Mouse (Mus musculus) hindbrain, embryonic 14.5 days (tissue): ENCODE results near the gene Bex6. TPM values are rescaled to one million over a fixed set of nuclear protein-coding genes. Genes with fewer than 3 reads are reported as not detected.

Experiments
- ATAC-seq: fragments of 200-750 bp; cut with Nextera tagmentation; 2 replicates; pipeline ENCODE4 v1.8.0; 2017; ENCODE audit warnings: moderate number of reproducible peaks, mild to moderate bottlenecking, moderate TSS enrichment, moderate library complexity; ENCODE audit not compliant: low FRiP score
- DNase-seq: peaks from one replicate; pipeline ENCODE4 v3.0.0-alpha.2; 2015; ENCODE audit warnings: low spot score
- H3K27ac ChIP-seq: fragments of 300-500 bp; sonication (generic); 2 replicates; pipeline ENCODE4 v1.5.1; 2014; ENCODE audit warnings: mild to moderate bottlenecking, moderate library complexity
- H3K27me3 ChIP-seq: fragments of 300-500 bp; sonication (generic); 2 replicates; pipeline ENCODE4 v1.6.1; 2014; ENCODE audit warnings: mild to moderate bottlenecking, low read length, mixed read lengths; ENCODE audit not compliant: control insufficient read depth, insufficient read depth
- H3K36me3 ChIP-seq: fragments of 300-500 bp; sonication (generic); replicated peaks from 2 replicates; pipeline ENCODE4 v1.6.1; 2014; ENCODE audit not compliant: control insufficient read depth, insufficient read depth
- H3K4me1 ChIP-seq: fragments of 300-500 bp; sonication (generic); replicated peaks from 2 replicates; pipeline ENCODE4 v1.6.1; 2014; ENCODE audit warnings: antibody characterized with exemption, low read length, mixed read lengths; ENCODE audit not compliant: control insufficient read depth, insufficient read depth
- H3K4me2 ChIP-seq: fragments of 300-500 bp; sonication (generic); replicated peaks from 2 replicates; pipeline ENCODE4 v1.6.1; 2014; ENCODE audit warnings: mild to moderate bottlenecking, moderate library complexity
- H3K4me3 ChIP-seq: fragments of 300-500 bp; sonication (generic); replicated peaks from 2 replicates; pipeline ENCODE4 v1.5.1; 2014; ENCODE audit warnings: mild to moderate bottlenecking, low read length
- H3K9ac ChIP-seq: fragments of 300-500 bp; sonication (generic); 2 replicates; pipeline ENCODE4 v1.6.1; 2014
- H3K9me3 ChIP-seq: fragments of 300-500 bp; sonication (generic); 2 replicates; pipeline ENCODE4 v1.6.1; 2016; ENCODE audit warnings: low read length; ENCODE audit not compliant: control insufficient read depth
- WGBS: fragments of 180-500 bp; shearing (Covaris S2); extraction: QIAGEN DNeasy Blood & Tissue Kit; methylation state at CpG from one replicate; pipeline ENCODE4 v1.1.7; 2014; 5-methylcytosine and 5-hydroxymethylcytosine counted together
- polyA plus RNA-seq: library from polyadenylated mRNA; unstranded; fragments of >200 nt; fragmentation: Nextera tagmentation; extraction: Ambion mirVana; gene quantifications from 2 replicates; pipeline ENCODE4 v1.2.1, GENCODE M21; 2014

Bex6 gene
- polyA plus RNA-seq, 1 experiment from 2014 or later, result not detected

GRCm38 (mm10) chr16:32154437-32154836 is 25.2 kb upstream of the Bex6 start:
- H3K36me3 ChIP-seq, result no peaks in the 10 kb centered on the region

DNA sequence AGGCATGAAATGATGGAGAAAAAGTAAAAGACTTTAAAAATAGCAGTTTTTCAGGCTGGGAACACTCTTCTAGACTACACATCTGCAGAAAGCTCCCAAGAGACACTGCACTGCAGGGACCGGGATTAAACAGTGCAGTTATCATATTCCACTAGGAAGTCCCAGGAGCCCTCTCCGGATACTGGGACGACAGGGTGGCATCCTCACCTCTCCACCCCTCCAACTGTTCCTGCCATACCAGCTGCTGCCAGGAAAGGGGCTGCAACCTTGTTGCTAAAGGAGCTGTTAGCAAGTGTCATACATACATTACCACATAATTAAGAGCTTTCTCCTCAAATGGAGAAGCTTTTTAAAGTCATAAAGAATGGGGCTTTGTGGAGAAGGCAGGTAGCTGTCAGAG is 22.9 kb upstream of the Bex6 start:
- H3K36me3 ChIP-seq, result no peaks in the 10 kb centered on the region
- WGBS, result 55% methylated on average over 3 of the region's 3 CpGs
- ATAC-seq, result no peak
- H3K27me3 ChIP-seq, result no peaks in the 10 kb centered on the region
- H3K9ac ChIP-seq, result no peak overlapping the region
- H3K9me3 ChIP-seq, result no peaks in the 10 kb centered on the region
- 0 out of 2 replicates have a peak, but pooled peaks cover 5% of the 10 kb centered on the region for H3K4me1 ChIP-seq
- H3K27ac ChIP-seq, result no peak overlapping the region
- no peak overlapping the region for H3K4me2 ChIP-seq
- no peak for DNase-seq
- no peak overlapping the region for H3K4me3 ChIP-seq

More at GRCm38 (mm10) chr16:32154437-32154836, 25.2 kb upstream of the Bex6 start:
- no peaks in the 10 kb centered on the region for H3K27me3 ChIP-seq
- ATAC-seq, result no peak
- 0 out of 2 replicates have a peak, but pooled peaks cover 5% of the 10 kb centered on the region for H3K4me1 ChIP-seq
- 70% methylated on average over 13 of the region's 13 CpGs for WGBS
- no peak overlapping the region for H3K27ac ChIP-seq
- DNase-seq, result no peak
- no peak overlapping the region for H3K4me3 ChIP-seq
- H3K9me3 ChIP-seq, result no peaks in the 10 kb centered on the region
- H3K9ac ChIP-seq, result no peak overlapping the region
- 0 out of 2 replicates have a peak overlapping the region, but pooled peaks have one; percentile 2 for H3K4me2 ChIP-seq

GRCm38 (mm10) chr16:32157369-32157768 is 22.3 kb upstream of the Bex6 start:
- H3K9me3 ChIP-seq, result no peaks in the 10 kb centered on the region
- H3K36me3 ChIP-seq, result no peaks in the 10 kb centered on the region
- H3K27ac ChIP-seq, result no peak overlapping the region
- H3K4me2 ChIP-seq, result no peak overlapping the region
- ATAC-seq (no peak), DNase-seq (no peak)
- H3K4me3 ChIP-seq, result no peak overlapping the region
- 97% methylated on average over 2 of the region's 2 CpGs for WGBS
- H3K4me1 ChIP-seq, result 0 out of 2 replicates have a peak, but pooled peaks cover 5% of the 10 kb centered on the region
- no peaks in the 10 kb centered on the region for H3K27me3 ChIP-seq
- no peak overlapping the region for H3K9ac ChIP-seq

DNA sequence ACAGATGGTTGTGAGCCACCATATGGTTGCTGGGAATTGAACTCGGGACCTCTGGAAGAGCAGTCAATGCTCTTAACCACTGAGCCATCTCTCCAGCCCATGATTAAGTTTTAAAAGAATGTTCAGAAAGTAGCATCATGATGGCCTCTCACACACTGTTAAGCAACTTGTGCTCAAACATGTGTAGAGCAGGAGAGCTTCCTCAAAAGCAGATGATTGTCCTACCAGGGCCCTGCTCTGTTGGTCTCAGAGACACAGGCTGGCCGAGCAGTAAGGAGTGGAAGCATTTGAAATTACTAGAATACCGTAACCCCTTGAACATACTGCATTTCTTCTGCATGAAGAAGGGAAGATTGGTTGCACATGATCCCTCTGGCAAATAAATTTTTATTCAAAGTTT is 20.7 kb upstream of the Bex6 start:
- Histone ChIP-seq H3K9ac (no peak overlapping the region), H3K27ac (no peak overlapping the region), H3K4me2 (no peak overlapping the region), H3K4me3 (no peak overlapping the region), H3K27me3 (no peaks in the 10 kb centered on the region), H3K36me3 (no peaks in the 10 kb centered on the region), H3K9me3 (no peaks in the 10 kb centered on the region), H3K4me1 (0 out of 2 replicates have a peak, but pooled peaks cover 5% of the 10 kb centered on the region)
- WGBS, result 95% methylated on average over 3 of the region's 3 CpGs
- ATAC-seq (no peak), DNase-seq (no peak)

- Histone ChIP-seq H3K4me3 (no peak overlapping the region), H3K4me2 (no peak overlapping the region), H3K27me3 (peaks cover 11% of the 10 kb centered on the region), H3K4me1 (0 out of 2 replicates have a peak, but pooled peaks cover 5% of the 10 kb centered on the region), H3K9ac (no peak overlapping the region), H3K27ac (no peak overlapping the region), H3K36me3 (no peaks in the 10 kb centered on the region), H3K9me3 (no peaks in the 10 kb centered on the region)
- no peak for DNase-seq
- WGBS, result 93% methylated on average over 9 of the region's 9 CpGs
- ATAC-seq, result no peak
These were observed 18.8 kb upstream of the Bex6 start for GRCm38 (mm10) chr16:32160742-32161323.

DNA sequence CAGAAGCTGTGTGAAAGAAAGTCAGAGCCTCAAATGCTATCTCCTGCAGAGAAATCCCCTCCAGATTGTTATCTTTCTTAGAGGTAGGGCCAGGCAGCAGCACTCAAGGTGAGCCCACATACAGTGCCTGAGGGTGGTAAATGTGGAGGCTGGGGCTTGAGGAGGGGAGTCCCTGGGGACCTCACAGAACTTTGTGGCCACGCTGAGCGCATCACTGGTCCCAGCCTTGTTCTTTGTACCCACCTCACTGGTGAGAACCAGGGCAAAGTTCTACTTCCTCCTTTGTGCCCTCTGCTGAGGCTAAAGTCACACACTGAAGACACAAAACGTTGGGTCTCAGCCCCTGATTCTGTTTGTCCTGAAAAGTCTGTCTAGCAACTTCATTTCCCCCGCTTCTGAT is 16.2 kb upstream of the Bex6 start:
- 82% methylated on average over 4 of the region's 4 CpGs for WGBS
- peaks cover 11% of the 10 kb centered on the region for H3K27me3 ChIP-seq
- H3K27ac ChIP-seq, result no peak overlapping the region
- no peaks in the 10 kb centered on the region for H3K9me3 ChIP-seq
- no peaks in the 10 kb centered on the region for H3K36me3 ChIP-seq
- H3K4me1 ChIP-seq, result 0 out of 2 replicates have a peak, but pooled peaks cover 4% of the 10 kb centered on the region
- H3K4me2 ChIP-seq, result no peak overlapping the region; the same call in 1 of the 2 replicates
- ATAC-seq (no peak), DNase-seq (no peak)
- H3K9ac ChIP-seq, result no peak overlapping the region
- H3K4me3 ChIP-seq, result no peak overlapping the region

- no peaks in the 10 kb centered on the region for H3K36me3 ChIP-seq
- H3K9me3 ChIP-seq, result no peaks in the 10 kb centered on the region
- 0 out of 2 replicates have a peak overlapping the region, but pooled peaks have one; percentile 64 for H3K4me2 ChIP-seq
- no peak overlapping the region for H3K27ac ChIP-seq
- H3K4me1 ChIP-seq, result 0 out of 2 replicates have a peak, but pooled peaks cover 4% of the 10 kb centered on the region
- DNase-seq, result no peak
- H3K9ac ChIP-seq, result no peak overlapping the region
- no peak overlapping the region for H3K4me3 ChIP-seq
- ATAC-seq, result no peak
- peaks cover 11% of the 10 kb centered on the region for H3K27me3 ChIP-seq
- 87% methylated on average over 5 of the region's 5 CpGs for WGBS
These were observed 15.7 kb upstream of the Bex6 start for GRCm38 (mm10) chr16:32163891-32164290.

DNA sequence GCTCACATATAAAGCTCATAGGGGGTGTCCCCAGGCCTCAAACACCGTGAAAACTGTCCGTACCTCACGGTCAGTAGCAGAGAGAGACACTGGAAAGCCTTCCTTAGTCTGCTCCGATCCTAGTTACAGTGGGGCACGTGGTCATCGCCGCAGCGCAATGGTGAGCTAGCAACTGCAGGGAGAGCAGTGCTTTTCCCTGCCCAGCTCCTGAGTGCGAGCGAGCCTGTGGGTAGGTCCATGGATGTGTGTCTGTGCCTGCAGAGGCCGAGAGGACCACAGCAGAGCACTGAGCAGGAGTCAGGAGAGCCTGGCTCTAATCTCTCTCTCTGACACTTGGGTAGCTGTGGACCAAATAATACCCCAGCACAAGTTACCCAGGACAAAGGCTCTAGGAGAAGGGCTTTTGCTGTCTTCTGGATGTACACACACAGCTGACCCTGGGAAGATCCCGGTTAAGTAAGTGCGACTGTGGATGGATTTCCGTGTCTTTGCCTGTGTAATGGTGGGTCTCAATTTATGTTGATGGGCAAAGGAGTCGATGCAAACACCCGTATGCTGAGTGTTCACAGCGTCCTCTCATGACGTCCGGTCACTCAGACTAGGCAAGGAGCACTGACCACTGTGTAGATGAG is 15.1 kb upstream of the Bex6 start:
- peak overlapping the region; percentile 49; the same call in 1 of the 2 replicates for H3K9ac ChIP-seq

DNA sequence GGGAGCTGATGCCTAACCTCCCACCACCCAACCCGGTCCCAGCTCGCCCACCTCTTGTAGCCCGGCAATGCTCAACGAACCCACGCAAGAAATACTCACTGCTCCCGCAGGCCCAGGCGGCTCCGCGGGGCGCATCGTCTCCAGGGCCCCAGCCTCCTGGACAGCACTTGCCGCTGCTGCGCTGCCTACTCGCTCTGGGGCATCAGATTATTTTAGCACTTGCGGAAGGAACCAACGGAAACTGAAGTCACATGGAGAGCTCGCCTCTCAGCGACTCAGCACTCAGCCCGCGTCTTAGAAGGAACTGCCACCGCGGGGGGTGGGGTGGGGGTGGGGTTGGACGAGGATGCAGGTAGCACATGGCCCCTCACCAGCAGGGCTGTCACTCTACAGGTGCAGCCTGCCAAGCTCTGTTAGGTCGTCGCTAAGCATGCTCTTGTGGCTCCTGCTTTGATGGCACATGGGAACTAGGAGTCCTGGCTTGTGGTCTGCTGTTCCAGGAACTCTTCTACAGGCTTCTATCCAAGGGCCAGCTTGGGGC is 14.3 kb upstream of the Bex6 start, which contains the start of gene Nrros:
Gene Nrros, minus strand, starts transcription at position 314 of the 541 bp plus-strand sequence.
- ATAC-seq, result no peak; the same call in 1 of the 2 replicates
- Histone ChIP-seq H3K9me3 (no peaks in the 10 kb centered on the region), H3K9ac (peak within 1 kb of the TSS; percentile 49), H3K27ac (no peak within 1 kb of the TSS), H3K4me2 (peak within 1 kb of the TSS; percentile 64), H3K4me1 (0 out of 2 replicates have a peak, but pooled peaks cover 4% of the 10 kb centered on the region), H3K36me3 (no peaks in the 10 kb centered on the region), H3K27me3 (peaks cover 11% of the 10 kb centered on the region), H3K4me3 (peak within 1 kb of the TSS; percentile 31)
- no peak for DNase-seq
- WGBS, result 4% methylated on average over 25 of the region's 25 CpGs

More for the DNA sequence above, 15.1 kb upstream of the Bex6 start:
- Histone ChIP-seq H3K27me3 (peaks cover 11% of the 10 kb centered on the region), H3K27ac (no peak overlapping the region), H3K4me3 (peak overlapping the region; percentile 31; the same call in 1 of the 2 replicates), H3K9me3 (no peaks in the 10 kb centered on the region), H3K36me3 (no peaks in the 10 kb centered on the region), H3K4me1 (0 out of 2 replicates have a peak, but pooled peaks cover 4% of the 10 kb centered on the region), H3K4me2 (peak overlapping the region; percentile 64)
- DNase-seq (no peak), ATAC-seq (no peak)
- 75% methylated on average over 19 of the region's 19 CpGs for WGBS
